In genomic region chr9:75599191-75599841, GRCm38 (mm10) we compare ENCODE assay signal across 8 mouse cellular contexts. TPM values are rescaled to one million over a fixed set of nuclear protein-coding genes. Genes with fewer than 3 reads are reported as not detected.
A peak's percentile ranks its signal among the peaks of the same experiment; 100 is the strongest.
DNase-seq lines count a peak whose midpoint lies in the region; ATAC-seq lines count a peak whose summit lies in the region.

No protein-coding gene starts in this region.

- peaks cover 18% of the 10 kb centered on the region for H3K36me3 ChIP-seq in forebrain, embryonic 10.5 days (replicated peaks)
- H3K36me3 ChIP-seq in intestine, embryonic 16.5 days (ENCODE audit: control insufficient read depth, insufficient read depth, low read length), result no peaks in the 10 kb centered on the region
- H3K36me3 ChIP-seq in midbrain, embryonic 13.5 days, result peaks cover 30% of the 10 kb centered on the region

- DNase-seq in frontal cortex, postnatal 25 days (ENCODE audit: low spot score in 2 of 2), result no peak
- peak; percentile 96 for DNase-seq in Muller cell, postnatal 12 days (ENCODE audit: inconsistent ontology term)
- no peak for DNase-seq in forebrain, embryonic 10.5 days (ENCODE audit: extremely low spot score, low spot score)
- DNase-seq in yolk sac, embryonic 10.5 days (ENCODE audit: low spot score), result no peak
- no peak for DNase-seq in urinary bladder, adult 18-20 months (ENCODE audit: low spot score in 2 of 2)

- no peaks in the 10 kb centered on the region for H3K27me3 ChIP-seq in forebrain, embryonic 10.5 days (ENCODE audit: poor library complexity, severe bottlenecking)
- no peaks in the 10 kb centered on the region for H3K27me3 ChIP-seq in intestine, embryonic 16.5 days (replicated peaks; ENCODE audit: control insufficient read depth, insufficient read depth, low read length)
- no peaks in the 10 kb centered on the region for H3K27me3 ChIP-seq in midbrain, embryonic 13.5 days

- no peak overlapping the region for H3K9ac ChIP-seq in intestine, embryonic 16.5 days (ENCODE audit: low read depth, low read length)
- H3K9ac ChIP-seq in midbrain, embryonic 13.5 days (replicated peaks), result no peak overlapping the region

- 0 out of 2 replicates have a peak, but pooled peaks cover under 1% of the 10 kb centered on the region for H3K9me3 ChIP-seq in forebrain, embryonic 10.5 days
- no peaks in the 10 kb centered on the region for H3K9me3 ChIP-seq in intestine, embryonic 16.5 days (ENCODE audit: control insufficient read depth, low read length)
- no peaks in the 10 kb centered on the region for H3K9me3 ChIP-seq in midbrain, embryonic 13.5 days

- H3K4me2 ChIP-seq in intestine, embryonic 16.5 days (ENCODE audit: low read depth, low read length), result no peak overlapping the region
- H3K4me2 ChIP-seq in midbrain, embryonic 13.5 days (replicated peaks), result no peak overlapping the region

- H3K4me3 ChIP-seq in forebrain, embryonic 10.5 days, result no peak overlapping the region
- H3K4me3 ChIP-seq in intestine, embryonic 16.5 days (ENCODE audit: low read length), result no peak overlapping the region
- H3K4me3 ChIP-seq in midbrain, embryonic 13.5 days (replicated peaks), result no peak overlapping the region

- ATAC-seq in frontal cortex, adult (ENCODE audit: low TSS enrichment), result peak; percentile 45
- ATAC-seq in intestine, embryonic 16.5 days, result peak; percentile 52
- ATAC-seq in midbrain, embryonic 13.5 days, result peak; percentile 93

- 69% methylated on average over 5 of the region's 5 CpGs for WGBS in forebrain, embryonic 10.5 days
- WGBS in intestine, embryonic 16.5 days, result 42% methylated on average over 5 of the region's 5 CpGs
- 40% methylated on average over 5 of the region's 5 CpGs for WGBS in midbrain, embryonic 13.5 days

- peaks cover 13% of the 10 kb centered on the region; the same call in 1 of the 2 replicates for H3K4me1 ChIP-seq in forebrain, embryonic 10.5 days
- H3K4me1 ChIP-seq in intestine, embryonic 16.5 days (ENCODE audit: control insufficient read depth, insufficient read depth, low read length), result 0 out of 2 replicates have a peak, but pooled peaks cover 4% of the 10 kb centered on the region
- H3K4me1 ChIP-seq in midbrain, embryonic 13.5 days (replicated peaks), result peaks cover 22% of the 10 kb centered on the region

- peak overlapping the region; percentile 62 for H3K27ac ChIP-seq in forebrain, embryonic 10.5 days
- no peak overlapping the region for H3K27ac ChIP-seq in intestine, embryonic 16.5 days (ENCODE audit: low read length)
- no peak overlapping the region for H3K27ac ChIP-seq in midbrain, embryonic 13.5 days

RNA-seq across cellular contexts. Expression of gene Tmod2, which starts 11.8 kb away (rescaled TPM):
- polyA plus RNA-seq in forebrain, embryonic 10.5 days (2016; fragmentation: Nextera tagmentation; extraction: Ambion mirVana), result 39.9 and 41.1 TPM in 2 replicates
- polyA plus RNA-seq in intestine, embryonic 16.5 days (2015; fragmentation: Nextera tagmentation; extraction: Ambion mirVana), result 10.7 and 16.2 TPM in 2 replicates
- 190 and 217 TPM in 2 replicates for polyA plus RNA-seq in midbrain, embryonic 13.5 days (2015; fragmentation: Nextera tagmentation; extraction: Ambion mirVana)

RNA-seq across cellular contexts. Expression of gene Lysmd2, which starts 26.2 kb away (rescaled TPM):
- 8.9 and 11.4 TPM in 2 replicates for polyA plus RNA-seq in forebrain, embryonic 10.5 days (2016; fragmentation: Nextera tagmentation; extraction: Ambion mirVana)
- polyA plus RNA-seq in intestine, embryonic 16.5 days (2015; fragmentation: Nextera tagmentation; extraction: Ambion mirVana), result 15.9 and 18.7 TPM in 2 replicates
- 17.9 and 18.3 TPM in 2 replicates for polyA plus RNA-seq in midbrain, embryonic 13.5 days (2015; fragmentation: Nextera tagmentation; extraction: Ambion mirVana)

RNA-seq across cellular contexts. Expression of gene Tmod3, which starts 39.9 kb away (rescaled TPM):
- polyA plus RNA-seq in forebrain, embryonic 10.5 days (2016; fragmentation: Nextera tagmentation; extraction: Ambion mirVana), result 85.5 and 89.7 TPM in 2 replicates
- polyA plus RNA-seq in intestine, embryonic 16.5 days (2015; fragmentation: Nextera tagmentation; extraction: Ambion mirVana), result 102 and 104 TPM in 2 replicates
- 74.2 and 77.6 TPM in 2 replicates for polyA plus RNA-seq in midbrain, embryonic 13.5 days (2015; fragmentation: Nextera tagmentation; extraction: Ambion mirVana)
